Mouse (Mus musculus) thymus, postnatal 10 days (tissue): ENCODE data around the gene Fxyd5.

ENCODE experiments used
- DNase-seq, 2 experiments: peaks; one replicate each; pipeline ENCODE4 v3.0.0; 2021; ENCODE audit warnings: low spot score in 2 of 2

Fxyd5 gene

DNA sequence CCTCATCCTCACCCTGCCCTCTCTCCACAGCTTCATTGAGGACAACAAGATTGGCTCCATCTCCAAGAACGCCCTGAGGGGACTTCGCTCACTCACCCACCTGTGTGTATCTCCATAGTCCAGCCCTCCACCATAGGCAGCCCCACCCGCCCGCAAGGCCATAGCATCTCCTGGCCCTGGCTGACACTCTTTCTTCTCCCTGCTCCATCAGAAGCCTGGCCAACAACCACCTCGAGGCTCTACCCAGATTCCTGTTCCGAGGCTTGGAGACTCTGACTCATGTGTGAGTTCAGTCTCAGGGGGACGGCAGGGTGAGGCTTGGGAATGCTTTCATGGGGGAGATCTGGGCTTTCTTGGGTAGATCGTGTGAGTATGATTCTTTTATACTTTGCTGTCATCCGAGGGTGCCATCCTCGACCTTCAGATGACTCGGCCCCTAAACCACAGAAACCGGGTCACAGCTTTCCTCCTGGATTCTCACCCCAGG lies 20.8 kb upstream of the Fxyd5 start:
- no peak for DNase-seq

GRCm38 (mm10) chr7:31060621-31061010 lies 18.3 kb upstream of the Fxyd5 start:
- no peak for DNase-seq

GRCm38 (mm10) chr7:31059919-31060620 lies 17.8 kb upstream of the Fxyd5 start:
- DNase-seq, result no peak

- peak in 1 of 2 experiments; percentile 74 for DNase-seq
These were observed 16.8 kb upstream of the Fxyd5 start, which contains the start of gene Lgi4 for GRCm38 (mm10) chr7:31059108-31059507. TSS of gene Lgi4 (plus strand) at chr7:31059342.

GRCm38 (mm10) chr7:31058211-31058610 lies 15.9 kb upstream of the Fxyd5 start:
- DNase-seq, result no peak

GRCm38 (mm10) chr7:31057730-31058129 lies 15.4 kb upstream of the Fxyd5 start:
- DNase-seq, result no peak

GRCm38 (mm10) chr7:31057071-31057470 lies 14.8 kb upstream of the Fxyd5 start, which contains the start of gene Fxyd1:
TSS of gene Fxyd1 (minus strand) at chr7:31057199.
- DNase-seq, result no peak

- DNase-seq, result no peak
These were observed 14.2 kb upstream of the Fxyd5 start for GRCm38 (mm10) chr7:31056448-31056847.

DNA sequence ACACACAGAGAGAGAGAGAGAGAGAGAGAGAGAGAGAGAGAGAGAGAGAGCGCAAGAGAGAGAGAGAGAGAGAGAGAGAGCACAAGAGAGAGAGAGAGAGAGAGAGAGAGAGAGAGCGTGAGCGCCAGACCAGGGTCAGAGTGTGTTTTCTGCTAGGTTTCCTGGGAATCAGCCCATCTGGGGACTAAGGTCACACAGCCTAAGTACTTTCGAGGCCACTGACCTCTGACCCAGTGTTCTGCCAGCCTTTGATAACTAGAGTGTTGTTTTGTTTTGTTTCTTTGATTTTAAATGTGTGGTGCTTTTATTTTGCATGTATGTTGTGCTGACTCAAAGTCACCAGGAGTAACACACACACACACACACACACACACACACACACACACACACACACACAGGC lies 13.6 kb upstream of the Fxyd5 start:
- DNase-seq, result no peak

- DNase-seq, result no peak
These were observed 13.1 kb upstream of the Fxyd5 start for GRCm38 (mm10) chr7:31055354-31055824.

DNA sequence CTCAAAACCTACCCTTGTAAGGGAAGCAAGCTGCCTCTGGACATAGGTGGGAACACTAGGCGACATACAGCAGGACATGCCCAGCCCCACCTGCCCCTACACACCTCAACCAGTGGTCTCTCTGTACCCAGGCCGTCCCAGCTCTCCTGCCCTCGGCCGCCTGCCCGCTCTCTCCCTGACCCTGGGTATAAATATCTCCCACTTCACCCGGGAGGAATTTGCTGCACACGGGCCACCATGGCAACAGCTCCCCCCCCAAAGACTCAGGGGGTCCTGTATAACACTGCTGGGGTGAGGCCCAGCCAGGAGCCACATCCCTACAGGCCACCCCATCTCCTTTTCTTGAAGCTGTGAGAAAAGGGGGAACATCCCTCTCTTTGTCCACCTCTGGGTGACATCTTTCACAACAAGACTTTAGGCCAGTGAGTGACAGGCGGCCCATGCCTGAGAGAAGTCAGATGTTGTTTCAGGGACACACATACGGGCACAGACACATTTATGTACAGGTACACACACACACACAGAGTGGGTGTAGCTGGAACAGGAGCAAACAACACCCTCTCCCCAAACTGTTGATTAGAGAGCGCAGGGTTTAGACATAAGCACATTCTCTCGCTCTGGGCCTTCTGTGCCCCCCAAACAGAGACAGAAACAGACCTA lies 12.5 kb upstream of the Fxyd5 start:
- no peak for DNase-seq

- DNase-seq, result no peak
These were observed 11.7 kb upstream of the Fxyd5 start for GRCm38 (mm10) chr7:31053882-31054447.

- DNase-seq, result no peak
These were observed 10.6 kb upstream of the Fxyd5 start for GRCm38 (mm10) chr7:31052636-31053434.

DNA sequence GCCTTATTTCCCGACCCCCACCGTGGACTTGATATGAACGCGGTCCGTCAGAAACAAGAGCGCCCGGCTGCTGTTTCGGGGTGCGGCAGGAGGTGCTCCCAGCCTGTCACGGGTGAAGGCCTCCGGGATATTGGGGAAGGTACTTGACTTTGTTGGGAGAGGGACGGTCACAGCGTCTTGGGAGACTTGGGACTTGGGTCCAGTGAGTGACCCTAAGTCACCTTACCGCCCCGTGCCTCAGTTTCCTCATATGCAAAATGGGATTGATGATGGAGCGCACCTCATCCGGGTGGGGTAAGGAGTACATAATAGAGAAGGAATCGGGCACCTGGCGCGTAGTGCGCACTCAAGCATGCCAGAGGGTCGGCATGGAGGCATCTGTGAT lies 10.0 kb upstream of the Fxyd5 start:
- DNase-seq, result no peak

DNA sequence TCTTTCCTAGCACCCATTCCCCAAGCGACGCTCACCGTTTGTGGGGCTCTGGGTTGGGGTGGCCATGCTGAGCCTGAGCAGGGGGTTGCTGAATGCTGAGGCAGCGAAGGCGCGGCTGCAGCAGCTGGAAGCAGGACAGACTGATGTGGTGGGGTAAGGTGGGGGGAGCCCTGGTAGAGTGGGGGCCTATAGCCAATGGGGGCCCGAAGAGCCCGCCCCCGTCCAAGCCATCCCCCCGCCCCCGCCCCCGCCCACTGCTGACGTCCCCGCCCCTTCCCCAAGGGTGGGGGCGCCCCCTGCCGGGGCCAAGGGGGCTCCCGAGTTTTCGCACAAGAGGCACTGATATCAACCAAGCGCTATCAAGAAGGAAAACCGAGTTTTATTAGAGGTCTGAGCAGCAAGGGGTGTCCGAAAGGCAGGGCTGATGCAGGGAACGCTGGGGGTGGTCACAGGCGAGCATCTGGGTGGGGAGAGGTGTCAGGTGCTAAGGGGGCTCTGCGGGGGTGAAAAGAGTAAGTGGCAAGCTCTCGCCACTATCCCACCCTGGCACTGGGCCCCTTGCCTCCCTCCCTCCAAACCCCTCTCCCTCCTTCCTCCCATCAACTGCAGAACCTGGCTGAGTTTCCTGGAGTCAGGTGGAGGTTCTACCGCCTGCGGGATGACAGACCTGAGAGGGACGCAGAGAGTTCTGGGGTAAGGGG lies 9.2 kb upstream of the Fxyd5 start, which contains the start of gene Fxyd7:
Gene Fxyd7 (minus strand): TSS at position 147 of the 701 bp plus-strand sequence.
- peak in 1 of 2 experiments; percentile 46 for DNase-seq

DNA sequence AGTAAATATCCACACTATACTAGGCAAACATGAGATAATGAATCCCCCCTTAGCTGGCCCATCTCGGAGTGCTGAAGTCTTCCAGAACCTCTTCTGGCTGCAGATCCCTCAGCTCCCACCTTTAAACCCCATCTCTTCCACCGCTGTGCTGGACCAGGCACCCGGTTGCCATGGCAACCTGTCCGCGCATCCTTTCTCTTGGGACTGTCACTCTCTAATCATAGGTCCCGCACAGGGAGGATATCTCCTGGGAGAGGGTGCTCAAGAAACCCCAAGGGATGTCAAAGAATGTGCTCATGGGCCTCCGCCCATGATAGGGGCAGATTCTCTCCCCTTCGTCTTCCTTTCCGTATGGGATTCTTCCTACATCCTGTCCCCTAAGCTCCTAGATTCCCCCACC lies 8.6 kb upstream of the Fxyd5 start:
- no peak for DNase-seq

DNA sequence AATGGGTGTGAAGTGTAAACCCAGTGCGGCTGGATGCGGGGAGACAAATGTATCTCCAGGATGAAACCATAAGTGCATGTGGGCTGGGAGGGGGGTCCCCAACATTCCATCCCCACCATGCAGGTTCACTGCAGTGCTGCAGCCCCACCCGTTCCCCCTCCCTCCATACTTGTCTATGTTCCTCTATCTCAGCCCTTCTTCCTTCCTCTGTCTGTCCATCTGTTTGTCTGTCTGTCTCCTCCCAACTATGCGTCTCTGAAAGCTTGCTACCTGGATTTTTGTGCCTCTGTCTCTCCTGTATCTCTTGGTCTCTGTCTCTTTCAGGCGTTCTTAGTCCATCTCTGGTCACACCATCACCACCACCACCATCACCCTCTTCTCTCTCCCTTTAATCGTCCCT lies 8.2 kb upstream of the Fxyd5 start:
- DNase-seq, result no peak

DNA sequence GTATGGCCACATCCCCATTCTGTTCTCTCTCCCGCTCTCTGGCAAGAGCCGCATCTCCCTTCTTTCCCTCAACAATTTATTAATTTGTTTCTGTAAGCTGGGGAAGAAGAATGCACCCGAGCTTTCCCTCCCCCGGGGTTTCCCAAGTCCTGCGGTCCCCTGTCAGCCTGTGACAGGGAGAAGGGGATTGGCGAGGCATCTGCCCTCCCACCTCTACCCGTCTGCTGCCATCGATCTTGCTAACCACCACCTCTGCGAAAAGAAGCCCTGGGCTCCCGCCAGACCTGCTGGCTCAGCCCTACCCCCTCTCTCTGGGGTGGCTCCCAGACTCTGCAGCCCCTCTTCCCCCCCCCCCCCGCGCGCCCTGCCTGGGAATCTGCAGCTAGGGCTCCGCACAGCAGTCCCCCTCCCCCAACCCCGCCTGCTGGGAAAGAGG lies 7.6 kb upstream of the Fxyd5 start:
- DNase-seq, result no peak

DNA sequence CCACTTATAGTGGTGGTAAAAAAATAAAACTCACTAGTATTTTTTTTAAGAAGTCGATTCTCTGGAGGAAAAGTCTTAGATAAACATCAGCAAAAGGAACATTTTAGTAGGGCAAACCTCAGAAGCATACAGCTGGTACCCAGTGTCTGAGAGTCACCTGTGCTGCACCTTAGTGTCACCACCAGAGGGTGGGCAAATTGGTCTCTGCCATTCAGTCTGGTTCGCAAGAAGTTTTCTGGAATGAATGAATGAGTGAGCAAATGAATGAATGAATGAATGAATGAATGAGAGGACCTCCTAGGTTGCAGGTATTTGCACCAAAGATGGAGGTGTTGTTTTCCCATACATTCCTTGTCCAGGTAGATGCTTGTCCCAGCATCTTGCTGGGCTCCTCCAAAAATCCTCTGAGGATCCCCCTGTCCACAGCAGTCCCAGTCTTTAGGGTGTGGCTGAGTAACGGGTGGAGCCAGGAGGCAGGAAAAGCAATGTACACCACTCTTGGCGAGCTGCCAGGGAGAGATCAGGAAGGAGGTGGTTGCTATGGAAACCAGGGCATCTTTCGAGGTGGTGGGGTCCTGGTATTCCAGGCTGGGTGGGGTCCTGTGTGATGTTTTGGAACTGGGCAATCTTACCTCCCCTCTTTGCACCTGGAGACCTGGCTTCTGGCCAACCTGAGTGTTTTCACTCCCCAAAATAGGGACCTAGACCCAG lies 7.0 kb upstream of the Fxyd5 start:
- DNase-seq, result no peak

GRCm38 (mm10) chr7:31041662-31042315 lies 492 bp downstream of the Fxyd5 start:
- DNase-seq, result peak; percentile 52 to 63
